Mouse (Mus musculus): Measurements from ENCODE around the gene Mc3r. TPM values are rescaled to one million over a fixed set of nuclear protein-coding genes. Genes with fewer than 3 reads are reported as not detected.

The Mc3r gene
- polyA plus RNA-seq, 1 experiment from 2014 or later = 0.24 TPM

Other genes with a start within 250 kb of the Mc3r start
- gene Cbln4, start 205.0 kb upstream of the Mc3r start, polyA plus RNA-seq (2015; fragmentation: Nextera tagmentation; extraction: Ambion mirVana) = 8.4 and 10.8 TPM in 2 replicates
- 75.9 and 76.8 TPM in 2 replicates for gene Fam210b, start 97.1 kb downstream of the Mc3r start, polyA plus RNA-seq (2015; fragmentation: Nextera tagmentation; extraction: Ambion mirVana)
- gene Aurka, start 122.0 kb downstream of the Mc3r start, polyA plus RNA-seq (2015; fragmentation: Nextera tagmentation; extraction: Ambion mirVana) = 47.7 and 55.4 TPM in 2 replicates
- gene Cstf1, start 122.2 kb downstream of the Mc3r start, polyA plus RNA-seq (2015; fragmentation: Nextera tagmentation; extraction: Ambion mirVana) = 30.8 and 35.8 TPM in 2 replicates
- gene Cass4, start 145.3 kb downstream of the Mc3r start, polyA plus RNA-seq (2015; fragmentation: Nextera tagmentation; extraction: Ambion mirVana) = 0.05 and 0.09 TPM in 2 replicates
- 101 and 103 TPM in 2 replicates for gene Rtf2, start 192.1 kb downstream of the Mc3r start, polyA plus RNA-seq (2015; fragmentation: Nextera tagmentation; extraction: Ambion mirVana)
- 2.1 and 2.3 TPM in 2 replicates for gene Gcnt7, start 210.1 kb downstream of the Mc3r start, polyA plus RNA-seq (2015; fragmentation: Nextera tagmentation; extraction: Ambion mirVana)
- gene Fam209, start 224.0 kb downstream of the Mc3r start, polyA plus RNA-seq (2015; fragmentation: Nextera tagmentation; extraction: Ambion mirVana) = 0.25 and 0.65 TPM in 2 replicates